Mouse (Mus musculus): ENCODE data around the gene Zswim4.

Zswim4 gene

GRCm38 (mm10) chr8:84198871-84199270 lies 38.0 kb downstream of the Zswim4 start:
- ChIA-PET POLR2A (interaction anchor here in 3 of 4 experiments (0.7 to 4.4 kb wide), 16 partner anchors 8 to 197 kb away, joined by 3 to 22 read pairs (median 4); partner anchors contain the start of genes 1700067K01Rik (in 1 of the 3) and Rfx1 (in 1 of the 3)), CTCF (interaction anchor here in 2 of 4 experiments (0.6 to 3.3 kb wide), 5 partner anchors 8 to 133 kb away, joined by 3 to 12 read pairs (median 4); no protein-coding TSS in a partner anchor)

GRCm38 (mm10) chr8:84197922-84198774 lies 38.7 kb downstream of the Zswim4 start:
- CTCF ChIA-PET: interaction anchor here in 2 of 4 experiments (0.6 to 3.3 kb wide), 7 partner anchors 8 to 99 kb away, joined by 3 to 12 read pairs (median 6); no protein-coding TSS in a partner anchor

GRCm38 (mm10) chr8:84197141-84197921 lies 39.5 kb downstream of the Zswim4 start:
- POLR2A ChIA-PET: interaction anchor here in 3 of 4 experiments (0.6 to 4.4 kb wide), 33 partner anchors 7 to 535 kb away, joined by 3 to 22 read pairs (median 4); partner anchors contain the start of genes Ccdc130 (in 3 of the 3), Rfx1 (in 2 of the 3), 1700067K01Rik (in 1 of the 3) and Cc2d1a (in 1 of the 3)
- CTCF ChIA-PET: interaction anchor here in 3 of 4 experiments (0.6 to 3.3 kb wide), 9 partner anchors 7 to 173 kb away, joined by 3 to 12 read pairs (median 6); no protein-coding TSS in a partner anchor

More at GRCm38 (mm10) chr8:84197922-84198774, 38.7 kb downstream of the Zswim4 start:
- POLR2A ChIA-PET: interaction anchor here in 3 of 4 experiments (0.7 to 4.4 kb wide), 27 partner anchors 8 to 536 kb away, joined by 3 to 22 read pairs (median 4); partner anchors contain the start of genes Ccdc130 (in 2 of the 3), Rfx1 (in 2 of the 3), 1700067K01Rik (in 1 of the 3) and Cc2d1a (in 1 of the 3)

- POLR2A ChIA-PET: interaction anchor here in 3 of 4 experiments (0.5 to 8.1 kb wide), 19 partner anchors 8 to 735 kb away, joined by 3 to 94 read pairs (median 3); partner anchors contain the start of genes Ccdc130 (in 1 of the 3) and Nanos3 (in 1 of the 3)
- CTCF ChIA-PET: interaction anchor here in 2 of 4 experiments (0.6 to 1.0 kb wide), 5 partner anchors 13 to 532 kb away, joined by 5 to 7 read pairs (median 6); no protein-coding TSS in a partner anchor
Observed at GRCm38 (mm10) chr8:84194224-84194743, 42.6 kb downstream of the Zswim4 start.

- CTCF ChIA-PET: interaction anchor here in 1 of 4 experiments (0.9 to 1.3 kb wide), 5 partner anchors 13 to 154 kb away, joined by 4 to 7 read pairs (median 6); no protein-coding TSS in a partner anchor
- POLR2A ChIA-PET: interaction anchor here in 3 of 4 experiments (0.5 to 8.1 kb wide), 16 partner anchors 8 to 334 kb away, joined by 3 to 94 read pairs (median 3); partner anchors contain the start of genes 4930432K21Rik (in 1 of the 3), Cc2d1a (in 1 of the 3), Ccdc130 (in 1 of the 3) and Nanos3 (in 1 of the 3)
Observed at GRCm38 (mm10) chr8:84193566-84193965, 43.3 kb downstream of the Zswim4 start.

GRCm38 (mm10) chr8:84193161-84193560 lies 43.7 kb downstream of the Zswim4 start:
- POLR2A ChIA-PET: interaction anchor here in 3 of 4 experiments (0.7 to 8.1 kb wide), 13 partner anchors 9 to 135 kb away, joined by 3 to 94 read pairs (median 5); partner anchors contain the start of genes 4930432K21Rik (in 1 of the 3), Cc2d1a (in 1 of the 3) and Ccdc130 (in 1 of the 3)
- CTCF ChIA-PET: interaction anchor here in 1 of 4 experiments (0.9 to 1.3 kb wide), 5 partner anchors 12 to 154 kb away, joined by 4 to 7 read pairs (median 6); no protein-coding TSS in a partner anchor

- ChIA-PET POLR2A (interaction anchor here in 3 of 4 experiments (0.6 to 8.1 kb wide), 20 partner anchors 9 to 442 kb away, joined by 3 to 94 read pairs (median 6); partner anchors contain the start of genes Ccdc130 (in 1 of the 3), Dcaf15 (in 1 of the 3) and Rfx1 (in 1 of the 3)), CTCF (interaction anchor here in 2 of 4 experiments (0.5 to 11.3 kb wide), 4 partner anchors 17 to 233 kb away, joined by 4 to 152 read pairs (median 6); no protein-coding TSS in a partner anchor)
Observed at GRCm38 (mm10) chr8:84192555-84192954, 44.3 kb downstream of the Zswim4 start.

GRCm38 (mm10) chr8:84192023-84192422 lies 44.8 kb downstream of the Zswim4 start:
- ChIA-PET CTCF (interaction anchor here in 2 of 4 experiments (0.5 to 11.3 kb wide), 4 partner anchors 18 to 233 kb away, joined by 4 to 152 read pairs (median 9); no protein-coding TSS in a partner anchor), POLR2A (interaction anchor here in 3 of 4 experiments (0.6 to 8.1 kb wide), 31 partner anchors 11 to 530 kb away, joined by 3 to 94 read pairs (median 5); partner anchors contain the start of genes Ccdc130 (in 2 of the 3), Cc2d1a (in 1 of the 3), Dcaf15 (in 1 of the 3) and Palm3 (in 1 of the 3))

GRCm38 (mm10) chr8:84190191-84190867 lies 46.5 kb downstream of the Zswim4 start:
- CTCF ChIA-PET: interaction anchor here (0.5 to 11.3 kb wide), 40 partner anchors 9 to 625 kb away, joined by 3 to 152 read pairs (median 5); partner anchors contain the start of genes Ccdc130 (in 2 of the 4) and Mri1 (in 1 of the 4)
- POLR2A ChIA-PET: interaction anchor here in 3 of 4 experiments (0.6 to 8.1 kb wide), 58 partner anchors 8 to 724 kb away, joined by 3 to 94 read pairs (median 4); partner anchors contain the start of genes Ccdc130 (in 2 of the 3), 1700067K01Rik (in 1 of the 3), 2210011C24Rik (in 1 of the 3) and Asf1b (in 1 of the 3)

GRCm38 (mm10) chr8:84189603-84190002 lies 47.3 kb downstream of the Zswim4 start:
- ChIA-PET CTCF (interaction anchor here (0.7 to 11.3 kb wide), 33 partner anchors 9 to 251 kb away, joined by 3 to 152 read pairs (median 5); partner anchors contain the start of gene Mri1 (in 1 of the 4)), POLR2A (interaction anchor here in 3 of 4 experiments (0.7 to 8.1 kb wide), 44 partner anchors 8 to 725 kb away, joined by 3 to 94 read pairs (median 4); partner anchors contain the start of genes 1700067K01Rik (in 1 of the 3), Asf1b (in 1 of the 3), Gm10644 (in 1 of the 3) and Ier2 (in 1 of the 3))

GRCm38 (mm10) chr8:84188671-84189070 lies 48.2 kb downstream of the Zswim4 start:
- POLR2A ChIA-PET: interaction anchor here in 3 of 4 experiments (0.7 to 8.1 kb wide), 15 partner anchors 8 to 290 kb away, joined by 3 to 94 read pairs (median 4); no protein-coding TSS in a partner anchor
- CTCF ChIA-PET: interaction anchor here (0.9 to 11.3 kb wide), 12 partner anchors 8 to 96 kb away, joined by 3 to 152 read pairs (median 4); partner anchors contain the start of gene Mri1 (in 1 of the 4)

- CTCF ChIA-PET: interaction anchor here (0.5 to 11.3 kb wide), 39 partner anchors 9 to 753 kb away, joined by 3 to 152 read pairs (median 4); partner anchors contain the start of genes Ccdc130 (in 1 of the 4) and Rln3 (in 1 of the 4)
Observed at GRCm38 (mm10) chr8:84187065-84187755, 49.6 kb downstream of the Zswim4 start.

GRCm38 (mm10) chr8:84186547-84186946 lies 50.3 kb downstream of the Zswim4 start:
- ChIA-PET POLR2A (interaction anchor here in 3 of 4 experiments (0.6 to 8.1 kb wide), 20 partner anchors 10 to 468 kb away, joined by 3 to 94 read pairs (median 4); no protein-coding TSS in a partner anchor), CTCF (interaction anchor here (0.5 to 11.3 kb wide), 38 partner anchors 10 to 418 kb away, joined by 3 to 152 read pairs (median 4); partner anchors contain the start of genes Ccdc130 (in 1 of the 4) and Rln3 (in 1 of the 4))

More at GRCm38 (mm10) chr8:84187065-84187755, 49.6 kb downstream of the Zswim4 start:
- POLR2A ChIA-PET: interaction anchor here in 3 of 4 experiments (0.6 to 8.1 kb wide), 23 partner anchors 9 to 471 kb away, joined by 3 to 94 read pairs (median 4); no protein-coding TSS in a partner anchor

GRCm38 (mm10) chr8:84185117-84185516 lies 51.7 kb downstream of the Zswim4 start, which contains the start of gene Nanos3:
Nanos3 (minus strand) TSS chr8:84185217.
- ChIA-PET CTCF (interaction anchor here (0.6 to 11.3 kb wide), 7 partner anchors 9 to 436 kb away, joined by 3 to 152 read pairs (median 3); no protein-coding TSS in a partner anchor), POLR2A (interaction anchor here in 3 of 4 experiments (0.6 to 1.9 kb wide), 8 partner anchors 9 to 516 kb away, joined by 3 to 5 read pairs (median 3); partner anchors contain the start of gene Lyl1 (in 1 of the 3))

Data from embryonic stem cell, embryonic (primary cell).